Mouse (Mus musculus): Measurements from ENCODE around the gene Asap2. TPM values are rescaled to one million over a fixed set of nuclear protein-coding genes. Genes with fewer than 3 reads are reported as not detected.

The Asap2 gene
- 3.1 and 4.0 TPM in 2 replicates for polyA plus RNA-seq (2012; rRNA removed)

DNA sequence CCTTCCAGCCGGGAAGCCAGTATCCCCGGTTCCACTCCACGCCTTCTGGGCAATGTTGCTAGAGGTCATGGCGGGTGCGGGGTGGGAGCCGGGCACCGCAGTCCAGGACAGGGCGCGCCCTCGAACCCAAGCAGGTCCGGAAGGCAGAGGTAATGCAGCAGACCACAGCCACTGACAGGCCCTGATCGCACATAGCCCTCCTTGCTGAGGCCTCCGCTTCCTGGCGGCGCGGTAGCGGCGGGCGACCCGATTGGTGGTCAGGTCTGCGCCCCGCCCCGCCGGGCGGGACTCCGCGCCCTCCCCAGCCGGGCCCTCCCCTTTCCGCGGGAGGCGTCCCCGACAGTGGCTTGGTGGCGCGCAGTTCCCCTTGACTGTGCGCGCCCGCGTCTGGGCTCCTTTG is at the start of gene Asap2:
TSS of gene Asap2 (plus strand) at position 328 of the 400 bp plus-strand sequence.

DNA sequence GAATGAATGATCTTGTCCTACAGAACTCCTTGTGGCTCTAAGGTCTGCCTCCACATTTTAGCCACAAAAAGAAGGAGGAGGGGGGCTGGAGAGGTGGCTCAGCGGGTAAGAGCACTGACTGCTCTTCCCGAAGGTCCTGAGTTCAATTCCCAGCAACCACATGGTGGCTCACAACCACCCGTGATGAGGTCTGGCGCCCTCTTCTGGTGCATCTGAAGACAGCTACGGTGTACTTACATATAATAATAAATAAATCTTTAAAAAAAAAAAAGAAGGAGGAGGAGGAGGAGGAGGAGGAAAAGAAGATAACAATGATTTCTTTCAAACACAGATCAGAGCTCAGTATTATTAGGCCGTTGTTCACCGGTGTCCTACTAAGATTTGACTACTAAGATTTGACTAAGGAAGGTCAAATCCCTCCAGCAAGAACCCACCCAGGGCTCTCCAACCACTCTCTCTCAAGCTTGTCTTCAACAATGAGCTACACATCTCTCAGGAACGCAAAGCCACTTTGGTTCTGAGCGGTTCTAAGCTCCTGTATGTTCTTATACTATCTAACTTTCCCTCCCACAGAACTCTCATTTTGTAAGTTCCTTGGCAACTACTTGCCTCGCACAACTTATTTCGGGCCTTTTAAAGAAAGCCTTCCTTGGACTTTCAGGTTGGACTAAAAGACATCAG is 294.6 kb downstream of the Asap2 start, which contains the start of gene Cpsf3:
TSS of gene Cpsf3 (plus strand) at position 631 of the 681 bp plus-strand sequence.

DNA sequence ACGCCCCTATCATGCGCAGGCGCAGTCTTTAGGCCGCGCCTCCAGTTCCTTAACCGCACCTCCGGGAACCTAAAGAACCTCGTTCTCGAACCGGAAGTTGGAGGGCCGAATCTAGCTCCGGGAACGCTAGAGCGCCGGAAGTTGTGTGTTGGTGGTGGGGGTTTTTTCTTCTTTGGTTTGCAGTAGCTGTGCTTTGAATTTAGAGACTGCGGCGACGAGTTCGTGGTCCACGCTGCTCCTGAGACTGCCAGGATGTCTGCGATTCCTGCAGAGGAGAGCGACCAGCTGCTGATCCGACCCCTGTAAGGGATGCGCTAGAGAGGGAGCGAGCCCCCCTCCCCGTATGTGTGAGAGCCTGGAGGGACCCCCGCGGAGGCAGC is 296.0 kb downstream of the Asap2 start, which contains the start of gene Itgb1bp1:
TSS of gene Itgb1bp1 (minus strand) at position 42 of the 380 bp plus-strand sequence.

DNA sequence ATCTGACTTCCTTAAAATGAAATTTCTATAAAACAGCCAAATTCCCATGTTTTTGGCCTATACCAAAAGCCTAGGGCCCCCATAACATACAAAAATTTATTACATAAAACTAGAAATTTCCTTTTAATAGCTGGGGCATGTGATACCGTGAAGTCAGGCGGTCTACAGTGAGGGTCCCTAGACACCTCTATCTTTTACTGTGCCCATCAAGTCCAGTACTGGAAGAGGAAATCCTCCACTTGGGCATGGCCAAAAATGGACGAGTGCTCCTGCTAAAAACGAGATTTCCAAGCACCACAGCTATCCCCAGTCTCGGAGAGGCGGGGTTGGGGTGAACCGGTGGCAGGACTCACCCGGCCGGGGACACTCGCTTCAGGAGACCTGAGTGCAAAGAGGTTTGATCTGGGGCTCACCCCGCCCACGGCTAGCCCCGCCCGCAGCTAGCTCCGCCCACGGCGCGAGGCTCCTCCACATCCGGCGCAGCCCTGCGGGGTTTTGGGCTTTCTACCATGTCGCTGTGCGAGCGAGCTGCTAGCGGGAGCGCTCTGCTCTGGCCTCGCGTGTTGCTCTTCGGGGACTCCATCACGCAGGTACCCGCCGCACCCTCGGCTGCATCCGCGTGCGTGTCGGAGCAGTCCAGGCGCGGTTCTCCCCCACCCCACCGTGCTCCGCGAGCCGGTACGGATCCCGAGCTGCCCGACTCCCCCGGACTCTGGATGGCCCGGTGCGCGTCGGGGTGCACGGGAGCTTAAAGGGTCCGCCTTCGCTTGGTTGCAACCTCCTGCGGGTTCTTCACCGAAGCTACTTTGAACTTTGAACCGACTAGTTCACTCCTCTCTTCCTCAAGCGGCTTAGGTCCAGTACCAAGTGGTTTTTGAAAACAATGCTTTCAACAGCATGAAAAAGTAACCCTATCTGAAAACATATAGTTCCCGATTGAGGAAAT is 325.9 kb downstream of the Asap2 start, which contains the start of gene Iah1:
TSS of gene Iah1 (plus strand) at position 467 of the 946 bp plus-strand sequence.

